Mouse (Mus musculus) liver, embryonic 16.5 days (tissue): ENCODE measurements around the gene Hist1h2bb. TPM values are rescaled to one million over a fixed set of nuclear protein-coding genes. Genes with fewer than 3 reads are reported as not detected.

Experiments used
- microRNA-seq: library from miRNA; unstranded; fragments of <30 nt; microRNA quantifications from one replicate; pipeline ENCODE4, GENCODE M21; 2016
- polyA plus RNA-seq: library from polyadenylated mRNA; unstranded; fragments of >200 nt; fragmentation: Nextera tagmentation; extraction: Ambion mirVana; gene quantifications from 2 replicates; pipeline ENCODE4 v1.2.1, GENCODE M21; 2015

Gene Hist1h2bb
- polyA plus RNA-seq, 1 experiment from 2014 or later, result 3.2 TPM

Small RNA genes lying within 50 kb of the gene (microRNA-seq; reads per million reads assigned to microRNA genes)
- gene Gm44314, result not detected
- 0.98 reads per million for gene Gm44484

Other genes with a start within 250 kb of the Hist1h2bb start
- 5.5 and 9.8 TPM in 2 replicates for gene Hist1h4h, start 215.7 kb upstream of the Hist1h2bb start, polyA plus RNA-seq
- 2.0 and 6.7 TPM in 2 replicates for gene Hist1h2af, start 212.8 kb upstream of the Hist1h2bb start, polyA plus RNA-seq
- 11.0 and 14.8 TPM in 2 replicates for gene Hist1h3g, start 211.3 kb upstream of the Hist1h2bb start, polyA plus RNA-seq
- 1.1 and 1.8 TPM in 2 replicates for gene Hist1h2bh, start 203.3 kb upstream of the Hist1h2bb start, polyA plus RNA-seq
- gene Hist1h3f, start 202.7 kb upstream of the Hist1h2bb start, polyA plus RNA-seq, result 1.2 and 1.4 TPM in 2 replicates
- gene Hist1h4f, start 195.1 kb upstream of the Hist1h2bb start, polyA plus RNA-seq, result 2.4 and 2.9 TPM in 2 replicates
- 1.2 and 1.4 TPM in 2 replicates for gene Hist1h1d, start 193.5 kb upstream of the Hist1h2bb start, polyA plus RNA-seq
- gene Hist1h3e, start 184.4 kb upstream of the Hist1h2bb start, polyA plus RNA-seq, result 3.4 and 4.2 TPM in 2 replicates
- 63.6 and 96.6 TPM in 2 replicates for gene Hist1h2ae, start 175.5 kb upstream of the Hist1h2bb start, polyA plus RNA-seq
- gene Hist1h2bg, start 175.3 kb upstream of the Hist1h2bb start, polyA plus RNA-seq, result 10.6 and 13.5 TPM in 2 replicates
- gene Hist1h2bf, start 172.5 kb upstream of the Hist1h2bb start, polyA plus RNA-seq, result 3.7 and 5.9 TPM in 2 replicates
- 2.2 and 3.8 TPM in 2 replicates for gene Hist1h2ad, start 172.4 kb upstream of the Hist1h2bb start, polyA plus RNA-seq
- gene Hist1h3d, start 171.0 kb upstream of the Hist1h2bb start, polyA plus RNA-seq, result 6.6 and 7.7 TPM in 2 replicates
- gene Hist1h4d, start 165.1 kb upstream of the Hist1h2bb start, polyA plus RNA-seq, result 126 and 155 TPM in 2 replicates
- 1.9 and 2.0 TPM in 2 replicates for gene Hist1h2be, start 125.6 kb upstream of the Hist1h2bb start, polyA plus RNA-seq
- gene Hist1h1e, start 124.2 kb upstream of the Hist1h2bb start, polyA plus RNA-seq, result 23.6 and 27.8 TPM in 2 replicates
- gene Hist1h2ac, start 62.8 kb upstream of the Hist1h2bb start, polyA plus RNA-seq, result 1.2 and 1.5 TPM in 2 replicates
- gene Hist1h2bc, start 62.5 kb upstream of the Hist1h2bb start, polyA plus RNA-seq, result 202 and 220 TPM in 2 replicates
- gene Hist1h1t, start 50.9 kb upstream of the Hist1h2bb start, polyA plus RNA-seq, result 0.13 TPM in 1 of 2 replicates, not detected in the other
- 6.3 and 8.9 TPM in 2 replicates for gene Hist1h4c, start 48.3 kb upstream of the Hist1h2bb start, polyA plus RNA-seq
- 16.0 and 16.3 TPM in 2 replicates for gene Hfe, start 35.9 kb upstream of the Hist1h2bb start, polyA plus RNA-seq
- gene Hist1h1c, start 7.9 kb upstream of the Hist1h2bb start, polyA plus RNA-seq, result 99.6 and 112 TPM in 2 replicates
- gene Hist1h3c, start 1.1 kb upstream of the Hist1h2bb start, polyA plus RNA-seq, result 4.4 and 7.4 TPM in 2 replicates
- gene Hist1h2ab, start 4.4 kb downstream of the Hist1h2bb start, polyA plus RNA-seq, result 49.0 and 58.5 TPM in 2 replicates
- 14.4 TPM in 2 replicates for gene Hist1h3b, start 5.5 kb downstream of the Hist1h2bb start, polyA plus RNA-seq
- 3.5 and 5.4 TPM in 2 replicates for gene Hist1h4b, start 10.3 kb downstream of the Hist1h2bb start, polyA plus RNA-seq
- 0.48 TPM in 1 of 2 replicates, not detected in the other for gene Hist1h4a, start 14.5 kb downstream of the Hist1h2bb start, polyA plus RNA-seq
- gene Hist1h3a, start 15.7 kb downstream of the Hist1h2bb start, polyA plus RNA-seq, result 4.6 and 6.8 TPM in 2 replicates
- gene Hist1h1a, start 16.9 kb downstream of the Hist1h2bb start, polyA plus RNA-seq, result 2.5 and 3.5 TPM in 2 replicates
- not detected in 2 replicates for gene Trim38, start 23.2 kb downstream of the Hist1h2bb start, polyA plus RNA-seq
- gene Slc17a2, start 60.3 kb downstream of the Hist1h2bb start, polyA plus RNA-seq, result 1.5 and 1.8 TPM in 2 replicates
- 7.9 and 9.2 TPM in 2 replicates for gene Slc17a3, start 92.7 kb downstream of the Hist1h2bb start, polyA plus RNA-seq
- gene Slc17a1, start 121.0 kb downstream of the Hist1h2bb start, polyA plus RNA-seq, result 0.17 and 0.39 TPM in 2 replicates
- gene Slc17a4, start 168.3 kb downstream of the Hist1h2bb start, polyA plus RNA-seq, result 0.34 and 0.40 TPM in 2 replicates
- not detected in 2 replicates for gene Hist1h2ba, start 187.4 kb downstream of the Hist1h2bb start, polyA plus RNA-seq
- not detected in 2 replicates for gene Hist1h2aa, start 187.7 kb downstream of the Hist1h2bb start, polyA plus RNA-seq
- 0.19 TPM in 1 of 2 replicates, not detected in the other for gene Scgn, start 244.5 kb downstream of the Hist1h2bb start, polyA plus RNA-seq